Mouse (Mus musculus) embryonic fibroblast, embryonic 13.5 days (primary cell): Measurements from ENCODE around the gene Crbn. TPM values are rescaled to one million over a fixed set of nuclear protein-coding genes. Genes with fewer than 3 reads are reported as not detected.
A peak's percentile ranks its signal among the peaks of the same experiment; 100 is the strongest.

ENCODE experiments used
- H3K27ac ChIP-seq: 2 replicates; pipeline ENCODE4 v1.5.1; 2012; ENCODE audit warnings: low read length, control low read depth, inconsistent platforms; ENCODE audit not compliant: insufficient read depth
- H3K4me1 ChIP-seq: 2 replicates; pipeline ENCODE4 v1.6.1; 2011; ENCODE audit warnings: low read length; ENCODE audit not compliant: control insufficient read depth, insufficient read depth
- H3K4me3 ChIP-seq: 2 replicates; pipeline ENCODE4 v1.5.1; 2011; ENCODE audit warnings: mild to moderate bottlenecking, control low read depth, low read length; ENCODE audit not compliant: insufficient read depth
- CTCF ChIP-seq: IDR thresholded peaks from 2 replicates; pipeline ENCODE4 v1.5.1; 2011; ENCODE audit warnings: mild to moderate bottlenecking, control low read depth, low read length, moderate library complexity, borderline replicate concordance; ENCODE audit not compliant: insufficient read depth
- POLR2A ChIP-seq: IDR thresholded peaks from 2 replicates; pipeline ENCODE4 v1.6.1; 2011; ENCODE audit warnings: low read depth, mild to moderate bottlenecking, control low read depth, low read length, moderate library complexity
- polyA plus RNA-seq: library from polyadenylated mRNA; stranded (reverse); fragments of >200 nt; gene quantifications from 2 replicates; pipeline ENCODE4 v1.2.4, GENCODE M21; 2011; ENCODE audit warnings: low read depth; ENCODE audit not compliant: missing spikeins, insufficient read length

The Crbn gene
- polyA plus RNA-seq, result 29.2 and 36.2 TPM in 2 replicates

DNA sequence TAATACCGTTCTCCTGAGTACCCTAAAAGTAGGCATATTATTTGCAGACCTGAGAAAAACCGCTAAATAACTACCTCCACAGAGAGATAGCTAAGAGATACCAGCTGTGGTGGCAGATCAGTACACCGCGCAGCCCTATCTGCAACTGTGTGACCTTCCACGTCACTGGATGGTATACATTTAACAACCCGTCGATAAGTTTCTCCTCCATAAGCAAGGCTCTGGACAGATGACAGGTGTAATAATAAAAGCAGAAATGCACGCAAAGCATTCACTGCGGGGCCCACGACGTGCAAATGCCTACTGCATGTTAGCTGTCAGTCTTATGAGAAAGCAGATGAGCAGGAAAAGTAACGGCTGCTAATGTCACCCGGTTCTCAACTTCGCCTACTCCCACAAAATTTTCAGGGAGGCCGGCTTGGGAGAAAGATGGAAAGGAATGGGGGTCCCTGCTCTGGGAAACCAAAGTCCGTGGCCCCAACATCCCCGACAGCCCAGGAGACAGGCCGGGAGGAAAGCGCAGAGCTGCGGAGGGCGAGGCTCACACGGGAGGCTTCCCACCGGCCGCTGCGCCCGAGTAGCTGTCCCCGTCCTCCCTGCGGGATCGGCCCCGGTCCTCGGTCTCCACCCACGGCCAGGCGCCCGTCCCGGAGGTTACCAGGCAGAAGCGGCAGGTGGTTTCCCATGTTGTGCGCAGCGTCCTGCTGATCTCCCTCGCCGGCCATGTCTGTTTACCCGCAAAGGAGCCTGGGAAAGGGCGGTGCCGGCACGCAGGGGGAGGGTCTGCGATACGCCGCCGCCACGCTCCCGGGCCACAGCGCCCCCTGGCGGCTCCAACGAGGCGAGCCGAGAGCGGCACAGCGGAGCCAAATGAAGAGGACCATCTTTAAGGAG lies at the start of gene Crbn:
Crbn (minus strand) TSS at position 745 of the 894 bp plus-strand sequence.
- no peak within 1 kb of the TSS for H3K27ac ChIP-seq
- peaks cover 2% of the 10 kb centered on the region; the same call in 1 of the 2 replicates for H3K4me1 ChIP-seq
- TF ChIP-seq CTCF, result peak; percentile 90
- peak; percentile 72 for TF ChIP-seq POLR2A
- peak within 1 kb of the TSS; percentile 93 for H3K4me3 ChIP-seq

DNA sequence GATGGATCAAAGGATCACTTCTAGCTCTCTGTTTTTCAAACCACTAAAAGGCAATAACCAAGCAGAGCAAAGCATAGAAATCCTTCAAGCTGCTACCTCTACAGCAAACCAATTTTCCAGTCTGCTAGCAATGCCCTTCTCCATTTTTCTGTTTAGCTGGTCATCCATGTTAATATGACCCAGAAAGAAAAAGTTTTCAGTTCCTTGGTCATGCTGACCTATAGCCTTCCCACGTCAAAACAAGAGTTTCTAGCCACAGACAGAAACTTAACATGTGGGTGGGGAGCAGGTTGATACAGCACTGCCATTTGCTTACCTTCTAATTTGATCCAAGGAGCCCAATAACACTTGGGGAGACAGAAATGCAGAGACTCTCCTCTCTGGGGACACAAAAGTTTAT lies 40.3 kb upstream of the Crbn start:
- no peak overlapping the region for H3K27ac ChIP-seq
- TF ChIP-seq POLR2A (no peak), CTCF (no peak)
- no peaks in the 10 kb centered on the region for H3K4me1 ChIP-seq
- H3K4me3 ChIP-seq, result no peak overlapping the region

DNA sequence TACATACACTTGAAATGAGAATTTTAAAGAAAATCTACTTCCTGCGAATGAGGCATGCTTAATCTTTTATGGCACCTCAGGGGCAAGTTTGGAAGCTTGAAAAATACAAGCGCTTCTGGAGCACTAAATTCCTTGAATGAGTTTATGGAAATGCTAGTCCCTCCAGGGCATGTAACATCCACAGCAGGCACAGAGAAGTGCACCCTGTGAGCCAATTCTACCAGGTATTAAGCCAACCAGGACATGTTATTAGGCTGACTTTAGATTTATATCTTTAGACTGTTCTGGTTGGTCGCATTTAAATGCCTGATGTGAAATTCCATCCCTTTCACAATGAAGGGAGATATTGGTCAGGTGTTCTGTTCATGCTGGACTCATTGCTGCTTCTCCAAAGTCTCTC lies 38.2 kb upstream of the Crbn start:
- Histone ChIP-seq H3K4me1 (no peaks in the 10 kb centered on the region), H3K4me3 (no peak overlapping the region), H3K27ac (no peak overlapping the region)
- TF ChIP-seq CTCF, result no peak
- TF ChIP-seq POLR2A, result no peak

DNA sequence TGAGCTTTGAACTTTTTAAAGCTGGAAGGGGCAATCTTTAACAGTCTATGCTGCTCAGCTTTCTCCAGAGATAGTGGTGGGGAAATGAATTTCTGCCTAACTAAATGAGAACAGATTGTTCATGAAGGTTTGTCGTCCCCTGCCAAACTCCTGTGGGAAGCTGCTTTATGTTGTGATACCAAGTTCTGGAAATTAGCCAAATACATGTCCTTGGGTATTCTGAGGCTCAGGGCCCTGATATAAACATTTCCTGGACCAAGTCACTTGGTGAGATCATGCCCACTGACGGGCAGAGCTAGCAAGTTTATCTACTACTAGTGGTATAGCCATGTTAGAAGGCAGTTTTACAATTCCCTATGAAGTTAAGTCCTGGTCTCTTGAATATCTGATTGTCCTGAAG lies 35.4 kb upstream of the Crbn start:
- no peak overlapping the region for H3K4me3 ChIP-seq
- H3K4me1 ChIP-seq, result no peaks in the 10 kb centered on the region
- no peak overlapping the region for H3K27ac ChIP-seq

DNA sequence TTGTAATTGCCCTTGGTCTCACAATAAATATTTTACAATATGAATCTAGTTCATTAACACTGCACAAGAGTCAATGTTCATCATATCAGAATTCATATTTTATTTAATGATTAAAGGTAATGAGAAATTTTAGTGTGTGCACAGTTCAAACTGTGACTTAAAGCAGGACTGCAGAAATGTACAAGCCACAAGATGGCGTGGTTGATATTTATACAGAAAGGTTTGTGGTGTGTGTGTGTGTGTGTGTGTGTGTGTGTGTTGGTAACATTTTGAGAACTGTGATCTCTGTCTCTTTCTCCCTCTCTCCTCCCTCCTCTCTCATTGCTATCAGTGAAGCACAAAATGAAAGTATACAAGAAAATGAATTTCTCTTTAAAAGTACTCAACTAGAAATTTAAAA lies 22.5 kb upstream of the Crbn start:
- H3K27ac ChIP-seq, result no peak overlapping the region
- TF ChIP-seq POLR2A (no peak), CTCF (no peak)
- no peaks in the 10 kb centered on the region for H3K4me1 ChIP-seq
- no peak overlapping the region for H3K4me3 ChIP-seq

More for the DNA sequence above, 35.4 kb upstream of the Crbn start:
- TF ChIP-seq POLR2A, result no peak
- no peak for TF ChIP-seq CTCF

DNA sequence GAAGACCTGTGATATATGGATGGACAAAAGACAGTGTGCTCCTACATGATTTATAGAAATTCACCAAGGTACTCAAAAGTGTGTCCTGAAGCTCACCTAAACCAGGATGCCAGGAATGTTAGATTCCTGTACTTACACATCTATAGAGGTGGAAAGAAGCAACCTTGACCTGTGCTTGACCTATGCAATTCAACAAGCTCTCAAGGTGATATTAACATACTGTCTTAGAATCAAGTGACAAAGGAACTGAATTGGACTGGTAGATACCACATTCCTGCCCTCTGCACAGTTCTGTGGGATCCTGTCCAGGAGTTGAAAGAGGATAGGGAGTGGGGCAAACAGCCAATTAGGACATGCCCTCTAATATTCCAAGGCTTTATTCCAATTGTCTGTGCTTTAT lies 20.7 kb upstream of the Crbn start:
- TF ChIP-seq CTCF (no peak), POLR2A (no peak)
- H3K4me3 ChIP-seq, result no peak overlapping the region
- H3K27ac ChIP-seq, result no peak overlapping the region
- H3K4me1 ChIP-seq, result no peaks in the 10 kb centered on the region

DNA sequence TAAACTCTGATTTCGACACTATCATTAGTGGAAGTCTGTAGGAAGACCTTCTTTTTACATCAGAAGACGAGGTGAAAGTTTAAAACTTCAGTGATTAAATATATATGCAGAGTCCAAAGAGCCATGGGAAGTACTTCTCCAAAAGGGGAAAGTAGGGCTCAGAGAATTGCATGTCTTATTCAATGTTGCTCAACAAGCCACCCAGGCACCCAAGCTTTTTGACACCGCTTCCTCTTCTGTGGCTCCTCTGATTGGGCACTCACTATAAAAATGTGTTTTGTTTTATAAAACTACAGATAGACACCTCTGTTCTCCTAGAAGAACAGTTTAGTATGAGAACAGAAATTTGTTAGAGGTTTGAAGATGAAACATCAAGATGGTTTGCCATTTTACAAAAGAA lies 20.0 kb upstream of the Crbn start:
- TF ChIP-seq CTCF, result no peak
- TF ChIP-seq POLR2A, result no peak
- Histone ChIP-seq H3K27ac (no peak overlapping the region), H3K4me1 (no peaks in the 10 kb centered on the region), H3K4me3 (no peak overlapping the region)

DNA sequence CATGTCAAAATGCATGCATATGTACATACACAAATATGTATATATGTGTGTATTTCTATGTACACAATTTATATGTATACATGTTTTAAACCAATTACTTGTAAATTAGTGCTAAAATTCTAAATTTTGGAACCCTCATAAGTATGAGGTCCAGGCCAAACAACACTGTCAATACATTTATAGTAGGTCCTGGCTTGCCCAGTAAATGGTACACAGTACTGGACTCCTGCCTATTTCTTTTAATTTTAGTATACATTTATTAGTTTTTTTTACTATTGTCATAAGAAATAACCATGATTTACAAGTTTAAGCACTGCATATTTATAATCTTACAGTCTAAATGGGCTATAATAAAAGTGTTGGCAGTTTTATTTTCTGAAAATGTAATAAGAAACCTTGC lies 19.4 kb upstream of the Crbn start:
- no peak overlapping the region for H3K4me3 ChIP-seq
- no peak for TF ChIP-seq POLR2A
- TF ChIP-seq CTCF, result no peak
- H3K27ac ChIP-seq, result no peak overlapping the region
- no peaks in the 10 kb centered on the region for H3K4me1 ChIP-seq

DNA sequence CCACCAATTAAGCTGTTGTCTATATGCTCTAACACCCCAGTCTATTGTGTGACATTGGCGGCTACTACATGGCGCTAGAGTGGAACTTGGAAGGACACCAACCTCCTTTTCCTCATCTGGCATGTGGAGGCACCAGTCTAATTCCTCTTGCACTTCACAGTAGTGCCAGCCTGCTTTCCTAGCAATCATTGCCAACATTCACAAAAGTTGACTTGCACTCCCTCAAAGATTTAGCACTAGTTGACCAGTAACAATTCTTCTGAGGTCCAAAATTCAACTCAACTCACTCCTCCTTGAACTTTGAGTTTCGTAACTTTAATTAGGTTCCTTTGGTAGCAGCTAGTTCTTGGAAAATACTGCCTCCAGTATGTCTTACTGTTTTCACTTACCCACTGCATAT lies 10.8 kb upstream of the Crbn start:
- Histone ChIP-seq H3K27ac (no peak overlapping the region), H3K4me1 (no peaks in the 10 kb centered on the region), H3K4me3 (no peak overlapping the region)
- TF ChIP-seq POLR2A, result no peak

DNA sequence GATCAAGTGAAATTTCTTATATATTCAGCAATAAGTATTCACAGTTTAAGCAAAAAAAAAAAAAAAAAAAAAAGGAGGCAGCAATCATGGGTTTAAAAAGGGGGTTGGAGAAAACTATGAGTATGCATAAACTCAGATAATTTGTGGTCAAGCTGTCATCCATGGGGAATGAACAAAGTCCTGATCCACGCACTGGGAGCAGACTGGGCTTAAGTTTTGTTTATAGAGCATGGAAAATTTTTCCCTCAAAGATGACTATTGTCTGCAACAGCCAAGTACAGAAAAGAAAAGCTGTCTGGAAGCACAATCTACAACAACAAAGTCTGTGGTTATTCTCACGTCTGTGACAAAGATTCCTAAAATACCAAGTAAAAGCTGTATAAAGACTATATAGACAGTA lies 9.3 kb upstream of the Crbn start:
- Histone ChIP-seq H3K27ac (no peak overlapping the region), H3K4me1 (no peaks in the 10 kb centered on the region), H3K4me3 (no peak overlapping the region)
- no peak for TF ChIP-seq CTCF
- TF ChIP-seq POLR2A, result no peak
